Mouse (Mus musculus): ENCODE data around the gene 9130213A22Rik. TPM values are rescaled to one million over a fixed set of nuclear protein-coding genes. Genes with fewer than 3 reads are reported as not detected.
A peak's percentile ranks its signal among the peaks of the same experiment; 100 is the strongest.

The 9130213A22Rik gene
- polyA plus RNA-seq, 1 experiment from 2014 or later = 0.25 TPM

DNA sequence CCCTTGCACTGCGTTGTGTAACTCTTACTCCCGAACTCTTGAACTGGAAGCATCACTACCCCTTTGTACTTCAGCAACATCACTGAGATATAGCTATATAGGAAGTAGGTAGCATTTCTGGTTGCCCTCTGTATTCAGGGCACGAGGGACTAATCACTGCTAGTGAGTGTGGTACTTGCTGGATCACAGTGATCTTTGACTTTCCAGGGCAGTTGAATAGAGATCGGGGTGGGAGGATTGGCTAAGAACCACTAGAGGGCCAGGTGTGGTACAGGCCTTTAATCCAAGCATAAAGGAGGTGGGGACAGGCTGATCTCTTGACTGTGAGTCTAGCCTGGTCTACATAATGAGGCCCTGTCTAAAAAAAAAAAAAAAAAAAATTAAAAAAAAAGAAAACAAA is 29.5 kb downstream of the 9130213A22Rik start:
- TF ChIP-seq CTCF (IDR thresholded peaks at IDR 0.05; ENCODE audit: low read depth) = peak; percentile 6; the same call in 1 of the 2 replicates
- H3K36me3 ChIP-seq (ENCODE audit: insufficient read depth, low read length) = peaks cover 15% of the 10 kb centered on the region; the same call in 1 of the 2 replicates
- no peaks in the 10 kb centered on the region for H3K27me3 ChIP-seq (ENCODE audit: insufficient read depth, low read length)
- WGBS = 82% methylated on average over 4 of the region's 4 CpGs
- no peak for ATAC-seq (replicated peaks; ENCODE audit: low FRiP score, low read depth)
- no peak overlapping the region for H3K4me2 ChIP-seq (ENCODE audit: low read length)
- H3K4me1 ChIP-seq (replicated peaks; ENCODE audit: insufficient read depth, low read length) = peaks cover 16% of the 10 kb centered on the region
- no peaks in the 10 kb centered on the region for H3K9me3 ChIP-seq (replicated peaks; ENCODE audit: low read length)
- no peak overlapping the region for H3K4me3 ChIP-seq (replicated peaks; ENCODE audit: low read depth, low read length)
- DNase-seq (ENCODE audit: low spot score) = peak; percentile 55
- no peak overlapping the region for H3K27ac ChIP-seq
- no peak overlapping the region for H3K9ac ChIP-seq (ENCODE audit: low read depth, low read length)

GRCm38 (mm10) chr11:69092386-69092751 is 30.0 kb downstream of the 9130213A22Rik start:
- Histone ChIP-seq H3K27me3 (ENCODE audit: insufficient read depth, low read length) (no peaks in the 10 kb centered on the region), H3K4me1 (replicated peaks; ENCODE audit: insufficient read depth, low read length) (peaks cover 12% of the 10 kb centered on the region), H3K4me3 (replicated peaks; ENCODE audit: low read depth, low read length) (no peak overlapping the region), H3K27ac (peak overlapping the region; percentile 72), H3K9ac (ENCODE audit: low read depth, low read length) (no peak overlapping the region), H3K4me2 (ENCODE audit: low read length) (no peak overlapping the region), H3K9me3 (replicated peaks; ENCODE audit: low read length) (no peaks in the 10 kb centered on the region), H3K36me3 (ENCODE audit: insufficient read depth, low read length) (peaks cover 15% of the 10 kb centered on the region; the same call in 1 of the 2 replicates)
- TF ChIP-seq CTCF (IDR thresholded peaks at IDR 0.05; ENCODE audit: low read depth) = peak; percentile 82
- WGBS = 4% methylated on average over 3 of the region's 3 CpGs
- ATAC-seq (replicated peaks; ENCODE audit: low FRiP score, low read depth) (no peak), DNase-seq (ENCODE audit: low spot score) (peak; percentile 85)

DNA sequence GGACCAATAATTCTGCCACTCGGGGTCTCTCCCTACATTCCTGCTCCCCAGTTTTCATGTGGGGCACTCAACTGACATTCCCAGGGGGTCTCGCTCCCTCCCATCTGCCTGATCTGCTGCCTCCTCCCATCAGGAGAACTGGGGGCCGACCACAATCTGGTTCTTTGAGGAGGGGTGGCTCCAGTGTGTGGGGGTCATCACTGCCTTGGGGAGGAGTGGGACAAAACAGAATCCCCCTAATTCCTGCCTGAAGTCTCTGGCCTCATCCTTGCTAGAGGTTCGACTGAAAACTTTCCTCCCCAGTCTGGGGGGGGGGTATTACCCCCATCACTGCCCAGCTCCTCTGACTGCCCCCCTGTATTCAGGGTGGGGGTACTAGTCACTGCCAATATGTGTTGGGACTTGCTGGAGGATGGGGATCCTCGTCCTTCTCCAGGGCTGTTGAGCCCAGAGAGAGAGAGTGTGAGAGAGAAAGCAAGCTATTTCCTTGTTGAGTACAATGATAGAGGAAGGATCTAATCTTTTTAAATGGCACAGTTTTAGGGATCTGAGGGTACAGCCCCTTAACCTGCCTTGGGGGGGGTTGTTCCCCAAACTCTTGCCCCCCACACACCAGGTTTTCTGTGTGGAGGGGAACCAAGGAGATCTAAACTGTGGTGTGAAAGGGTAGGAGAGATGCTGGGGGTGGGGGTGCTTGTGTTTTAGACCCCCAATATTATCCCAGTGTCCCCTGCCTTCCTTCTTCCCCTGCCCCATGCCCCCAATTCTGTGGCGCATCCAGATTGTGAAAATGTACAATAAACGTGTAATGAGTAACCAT is 30.6 kb downstream of the 9130213A22Rik start:
- H3K9ac ChIP-seq (ENCODE audit: low read depth, low read length) = no peak overlapping the region
- DNase-seq (ENCODE audit: low spot score) (no peak), ATAC-seq (replicated peaks; ENCODE audit: low FRiP score, low read depth) (no peak)
- peaks cover 12% of the 10 kb centered on the region for H3K4me1 ChIP-seq (replicated peaks; ENCODE audit: insufficient read depth, low read length)
- no peaks in the 10 kb centered on the region for H3K9me3 ChIP-seq (replicated peaks; ENCODE audit: low read length)
- peak overlapping the region; percentile 72 for H3K27ac ChIP-seq
- WGBS = 59% methylated on average over 7 of the region's 7 CpGs
- peaks cover 15% of the 10 kb centered on the region; the same call in 1 of the 2 replicates for H3K36me3 ChIP-seq (ENCODE audit: insufficient read depth, low read length)
- no peak overlapping the region for H3K4me3 ChIP-seq (replicated peaks; ENCODE audit: low read depth, low read length)
- no peak for TF ChIP-seq CTCF (IDR thresholded peaks at IDR 0.05; ENCODE audit: low read depth)
- H3K27me3 ChIP-seq (ENCODE audit: insufficient read depth, low read length) = no peaks in the 10 kb centered on the region
- H3K4me2 ChIP-seq (ENCODE audit: low read length) = no peak overlapping the region

GRCm38 (mm10) chr11:69090367-69090766 is 32.0 kb downstream of the 9130213A22Rik start:
- peaks cover 15% of the 10 kb centered on the region; the same call in 1 of the 2 replicates for H3K36me3 ChIP-seq (ENCODE audit: insufficient read depth, low read length)
- no peaks in the 10 kb centered on the region for H3K9me3 ChIP-seq (replicated peaks; ENCODE audit: low read length)
- 0 out of 2 replicates have a peak overlapping the region, but pooled peaks have one; percentile 19 for H3K27ac ChIP-seq
- no peak overlapping the region for H3K4me3 ChIP-seq (replicated peaks; ENCODE audit: low read depth, low read length)
- ATAC-seq (replicated peaks; ENCODE audit: low FRiP score, low read depth) = no peak
- H3K4me1 ChIP-seq (replicated peaks; ENCODE audit: insufficient read depth, low read length) = peaks cover 12% of the 10 kb centered on the region
- peak overlapping the region; percentile 95; the same call in 1 of the 2 replicates for H3K4me2 ChIP-seq (ENCODE audit: low read length)
- TF ChIP-seq CTCF (IDR thresholded peaks at IDR 0.05; ENCODE audit: low read depth) = no peak
- H3K27me3 ChIP-seq (ENCODE audit: insufficient read depth, low read length) = no peaks in the 10 kb centered on the region
- peak overlapping the region; percentile 100 for H3K9ac ChIP-seq (ENCODE audit: low read depth, low read length)
- WGBS = 49% methylated on average over 6 of the region's 6 CpGs
- no peak for DNase-seq (ENCODE audit: low spot score)

DNA sequence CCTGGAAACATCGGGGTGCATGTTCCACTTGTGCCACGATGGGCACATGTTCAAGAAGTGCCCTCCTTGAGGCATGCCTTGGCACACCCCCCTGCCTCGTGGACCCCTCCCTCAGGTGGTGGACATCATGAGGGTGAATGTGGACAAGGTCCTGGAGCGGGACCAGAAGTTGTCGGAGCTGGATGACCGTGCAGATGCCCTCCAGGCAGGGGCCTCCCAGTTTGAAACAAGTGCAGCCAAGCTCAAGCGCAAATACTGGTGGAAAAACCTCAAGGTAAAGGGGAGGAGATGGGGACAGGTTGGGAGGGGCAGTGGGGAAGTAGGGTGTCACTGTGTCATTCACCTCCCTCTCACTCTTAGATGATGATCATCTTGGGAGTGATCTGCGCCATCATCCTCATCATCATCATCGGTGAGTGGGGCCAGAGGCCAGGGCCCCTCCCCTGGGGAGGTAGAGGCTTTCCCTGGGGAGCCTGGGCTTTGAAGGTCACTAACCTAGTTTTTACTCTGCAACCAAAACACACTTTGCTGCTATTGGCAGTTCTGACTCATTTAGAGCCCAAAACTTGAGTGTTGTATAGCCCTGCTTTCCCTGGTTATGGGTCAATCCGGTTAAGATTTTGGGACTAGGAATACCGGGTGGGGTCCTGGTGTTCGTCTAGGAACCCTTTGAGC is 32.6 kb downstream of the 9130213A22Rik start:
- Histone ChIP-seq H3K4me1 (replicated peaks; ENCODE audit: insufficient read depth, low read length) (peaks cover 12% of the 10 kb centered on the region), H3K9me3 (replicated peaks; ENCODE audit: low read length) (no peaks in the 10 kb centered on the region), H3K9ac (ENCODE audit: low read depth, low read length) (peak overlapping the region; percentile 100), H3K27me3 (ENCODE audit: insufficient read depth, low read length) (no peaks in the 10 kb centered on the region), H3K4me2 (ENCODE audit: low read length) (peak overlapping the region; percentile 95), H3K27ac (peak overlapping the region; percentile 98), H3K36me3 (ENCODE audit: insufficient read depth, low read length) (peaks cover 15% of the 10 kb centered on the region; the same call in 1 of the 2 replicates), H3K4me3 (replicated peaks; ENCODE audit: low read depth, low read length) (peak overlapping the region; percentile 100)
- ATAC-seq (replicated peaks; ENCODE audit: low FRiP score, low read depth) = no peak
- DNase-seq (ENCODE audit: low spot score) = no peak
- WGBS = 75% methylated on average over 12 of the region's 12 CpGs
- no peak for TF ChIP-seq CTCF (IDR thresholded peaks at IDR 0.05; ENCODE audit: low read depth)

GRCm38 (mm10) chr11:69088856-69089615 is 33.4 kb downstream of the 9130213A22Rik start:
- H3K9ac ChIP-seq (ENCODE audit: low read depth, low read length) = peak overlapping the region; percentile 100
- no peaks in the 10 kb centered on the region for H3K9me3 ChIP-seq (replicated peaks; ENCODE audit: low read length)
- H3K36me3 ChIP-seq (ENCODE audit: insufficient read depth, low read length) = peaks cover 15% of the 10 kb centered on the region; the same call in 1 of the 2 replicates
- peak overlapping the region; percentile 98 for H3K27ac ChIP-seq
- ATAC-seq (replicated peaks; ENCODE audit: low FRiP score, low read depth) (peak; percentile 6; the same call in 1 of the 2 replicates), DNase-seq (ENCODE audit: low spot score) (peak; percentile 44)
- 11% methylated on average over 25 of the region's 25 CpGs for WGBS
- peaks cover 12% of the 10 kb centered on the region for H3K4me1 ChIP-seq (replicated peaks; ENCODE audit: insufficient read depth, low read length)
- H3K4me3 ChIP-seq (replicated peaks; ENCODE audit: low read depth, low read length) = peak overlapping the region; percentile 100
- no peak for TF ChIP-seq CTCF (IDR thresholded peaks at IDR 0.05; ENCODE audit: low read depth)
- no peaks in the 10 kb centered on the region for H3K27me3 ChIP-seq (ENCODE audit: insufficient read depth, low read length)
- H3K4me2 ChIP-seq (ENCODE audit: low read length) = peak overlapping the region; percentile 95
